Mouse (Mus musculus) limb, embryonic 10.5 days (tissue): ENCODE results near the gene Olfr652. TPM values are rescaled to one million over a fixed set of nuclear protein-coding genes. Genes with fewer than 3 reads are reported as not detected.

Source experiments
- DNase-seq: peaks from one replicate; pipeline ENCODE4 v3.0.0-alpha.2; 2017; ENCODE audit warnings: low spot score
- H3K27ac ChIP-seq: fragments of 300-500 bp; sonication (generic); 2 replicates; pipeline ENCODE4 v1.5.1; 2016; ENCODE audit warnings: mild to moderate bottlenecking
- H3K27me3 ChIP-seq: fragments of 300-500 bp; sonication (generic); 2 replicates; pipeline ENCODE4 v1.6.1; 2016; ENCODE audit warnings: low read depth, mild to moderate bottlenecking; ENCODE audit not compliant: poor library complexity, severe bottlenecking
- H3K36me3 ChIP-seq: fragments of 300-500 bp; sonication (generic); 2 replicates; pipeline ENCODE4 v1.6.1; 2016; ENCODE audit warnings: mild to moderate bottlenecking, moderate library complexity
- H3K4me1 ChIP-seq: fragments of 300-500 bp; sonication (generic); 2 replicates; pipeline ENCODE4 v1.6.1; 2016
- H3K4me3 ChIP-seq: fragments of 300-500 bp; sonication (generic); 2 replicates; pipeline ENCODE4 v1.5.1; 2016; ENCODE audit warnings: mild to moderate bottlenecking, moderate library complexity
- H3K9me3 ChIP-seq: fragments of 300-500 bp; sonication (generic); replicated peaks from 2 replicates; pipeline ENCODE4 v1.6.1; 2016; ENCODE audit warnings: mild to moderate bottlenecking
- WGBS: fragments of 180-500 bp; shearing (Covaris S2); methylation state at CpG from one replicate; pipeline ENCODE4 v1.1.7; 2016; 5-methylcytosine and 5-hydroxymethylcytosine counted together
- polyA plus RNA-seq: library from polyadenylated mRNA; unstranded; fragments of >200 nt; fragmentation: Nextera tagmentation; extraction: Ambion mirVana; gene quantifications from 2 replicates; pipeline ENCODE4 v1.2.1, GENCODE M21; 2016

Gene Olfr652
- not detected in 2 replicates for polyA plus RNA-seq

GRCm38 (mm10) chr7:104560601-104561000 is at the start of gene Olfr652:
Gene Olfr652, plus strand, starts transcription at chr7:104560901.
- no peaks in the 10 kb centered on the region for H3K36me3 ChIP-seq
- no peak for DNase-seq
- no peaks in the 10 kb centered on the region for H3K9me3 ChIP-seq
- no peak within 1 kb of the TSS for H3K27ac ChIP-seq
- H3K27me3 ChIP-seq, result no peaks in the 10 kb centered on the region
- H3K4me1 ChIP-seq, result no peaks in the 10 kb centered on the region
- no peak within 1 kb of the TSS for H3K4me3 ChIP-seq

GRCm38 (mm10) chr7:104549833-104550232 is 10.9 kb upstream of the Olfr652 start, which contains the start of gene Olfr651:
Gene Olfr651, plus strand, starts transcription at chr7:104550133.
- no peaks in the 10 kb centered on the region for H3K36me3 ChIP-seq
- no peaks in the 10 kb centered on the region for H3K27me3 ChIP-seq
- no peak within 1 kb of the TSS for H3K4me3 ChIP-seq
- DNase-seq, result no peak
- H3K9me3 ChIP-seq, result no peaks in the 10 kb centered on the region
- no peaks in the 10 kb centered on the region for H3K4me1 ChIP-seq
- H3K27ac ChIP-seq, result no peak within 1 kb of the TSS
- 81% methylated on average over 5 of the region's 5 CpGs for WGBS

- Histone ChIP-seq H3K4me1 (no peaks in the 10 kb centered on the region), H3K36me3 (no peaks in the 10 kb centered on the region), H3K9me3 (no peaks in the 10 kb centered on the region), H3K4me3 (no peak overlapping the region), H3K27me3 (no peaks in the 10 kb centered on the region), H3K27ac (no peak overlapping the region)
- DNase-seq, result no peak
- 75% methylated on average over 1 of the region's 1 CpGs for WGBS
Measured at GRCm38 (mm10) chr7:104552700-104553099, 8.0 kb upstream of the Olfr652 start.

GRCm38 (mm10) chr7:104577014-104577413 is 16.3 kb downstream of the Olfr652 start, which contains the start of gene Olfr653:
Gene Olfr653, plus strand, starts transcription at chr7:104577314.
- Histone ChIP-seq H3K27me3 (no peaks in the 10 kb centered on the region), H3K27ac (no peak within 1 kb of the TSS), H3K36me3 (no peaks in the 10 kb centered on the region), H3K9me3 (no peaks in the 10 kb centered on the region), H3K4me3 (no peak within 1 kb of the TSS), H3K4me1 (no peaks in the 10 kb centered on the region)
- DNase-seq, result no peak
- WGBS, result 86% methylated on average over 2 of the region's 2 CpGs

- DNase-seq, result no peak
Measured at GRCm38 (mm10) chr7:104580846-104581245, 20.1 kb downstream of the Olfr652 start.

GRCm38 (mm10) chr7:104581429-104581828 is 20.7 kb downstream of the Olfr652 start:
- Histone ChIP-seq H3K4me3 (no peak overlapping the region), H3K4me1 (no peaks in the 10 kb centered on the region), H3K27me3 (no peaks in the 10 kb centered on the region), H3K9me3 (no peaks in the 10 kb centered on the region), H3K27ac (no peak overlapping the region), H3K36me3 (no peaks in the 10 kb centered on the region)
- no peak for DNase-seq
- WGBS, result 93% methylated on average over 4 of the region's 4 CpGs

More at GRCm38 (mm10) chr7:104580846-104581245, 20.1 kb downstream of the Olfr652 start:
- 92% methylated on average over 4 of the region's 4 CpGs for WGBS
- no peaks in the 10 kb centered on the region for H3K9me3 ChIP-seq
- H3K27me3 ChIP-seq, result no peaks in the 10 kb centered on the region
- H3K27ac ChIP-seq, result no peak overlapping the region
- H3K4me3 ChIP-seq, result no peak overlapping the region
- H3K4me1 ChIP-seq, result no peaks in the 10 kb centered on the region
- H3K36me3 ChIP-seq, result no peaks in the 10 kb centered on the region

- Histone ChIP-seq H3K36me3 (no peaks in the 10 kb centered on the region), H3K4me3 (no peak within 1 kb of the TSS), H3K27me3 (no peaks in the 10 kb centered on the region), H3K9me3 (no peaks in the 10 kb centered on the region), H3K4me1 (no peaks in the 10 kb centered on the region), H3K27ac (no peak within 1 kb of the TSS)
- DNase-seq, result no peak
- WGBS, result 91% methylated on average over 4 of the region's 4 CpGs
Measured at GRCm38 (mm10) chr7:104586725-104587124, 26.0 kb downstream of the Olfr652 start, which contains the start of gene Olfr654. Gene Olfr654, plus strand, starts transcription at chr7:104587025.

- no peak overlapping the region for H3K4me3 ChIP-seq
- DNase-seq, result no peak
- H3K27ac ChIP-seq, result no peak overlapping the region
- no peaks in the 10 kb centered on the region for H3K9me3 ChIP-seq
- H3K27me3 ChIP-seq, result no peaks in the 10 kb centered on the region
- no peaks in the 10 kb centered on the region for H3K4me1 ChIP-seq
- H3K36me3 ChIP-seq, result no peaks in the 10 kb centered on the region
- WGBS, result 88% methylated on average over 5 of the region's 5 CpGs
Measured at GRCm38 (mm10) chr7:104588274-104588673, 27.6 kb downstream of the Olfr652 start.

- no peaks in the 10 kb centered on the region for H3K27me3 ChIP-seq
- H3K9me3 ChIP-seq, result no peaks in the 10 kb centered on the region
- 90% methylated on average over 2 of the region's 2 CpGs for WGBS
- DNase-seq, result no peak
- H3K4me1 ChIP-seq, result no peaks in the 10 kb centered on the region
- H3K27ac ChIP-seq, result no peak within 1 kb of the TSS
- H3K4me3 ChIP-seq, result no peak within 1 kb of the TSS
- no peaks in the 10 kb centered on the region for H3K36me3 ChIP-seq
Measured at GRCm38 (mm10) chr7:104601679-104602078, 41.0 kb downstream of the Olfr652 start, which contains the start of gene Olfr655. Gene Olfr655, minus strand, starts transcription at chr7:104601779.

- H3K4me3 ChIP-seq, result no peak overlapping the region
- H3K4me1 ChIP-seq, result no peaks in the 10 kb centered on the region
- WGBS, result 5% methylated on average over 3 of the region's 3 CpGs
- H3K9me3 ChIP-seq, result no peaks in the 10 kb centered on the region
- H3K27me3 ChIP-seq, result no peaks in the 10 kb centered on the region
- DNase-seq, result peak; percentile 55
- H3K27ac ChIP-seq, result no peak overlapping the region
- no peaks in the 10 kb centered on the region for H3K36me3 ChIP-seq
Measured at GRCm38 (mm10) chr7:104603173-104603572, 42.5 kb downstream of the Olfr652 start.

- no peak overlapping the region for H3K4me3 ChIP-seq
- no peaks in the 10 kb centered on the region for H3K4me1 ChIP-seq
- H3K27ac ChIP-seq, result no peak overlapping the region
- no peaks in the 10 kb centered on the region for H3K36me3 ChIP-seq
- no peaks in the 10 kb centered on the region for H3K27me3 ChIP-seq
- H3K9me3 ChIP-seq, result no peaks in the 10 kb centered on the region
- no peak for DNase-seq
Measured at GRCm38 (mm10) chr7:104604727-104605126, 44.0 kb downstream of the Olfr652 start.

GRCm38 (mm10) chr7:104613655-104614054 is 53.0 kb downstream of the Olfr652 start, which contains the start of gene Olfr656:
Gene Olfr656, plus strand, starts transcription at chr7:104613955.
- no peak for DNase-seq
- H3K4me3 ChIP-seq, result no peak within 1 kb of the TSS
- no peak within 1 kb of the TSS for H3K27ac ChIP-seq
- H3K9me3 ChIP-seq, result no peaks in the 10 kb centered on the region
- no peaks in the 10 kb centered on the region for H3K27me3 ChIP-seq
- no peaks in the 10 kb centered on the region for H3K4me1 ChIP-seq
- WGBS, result 85% methylated on average over 4 of the region's 4 CpGs
- H3K36me3 ChIP-seq, result no peaks in the 10 kb centered on the region
